Mouse (Mus musculus) megakaryocyte-erythroid progenitor cell, adult 5-6 weeks (primary cell): ENCODE data around the gene Zc3h14. TPM values are rescaled to one million over a fixed set of nuclear protein-coding genes. Genes with fewer than 3 reads are reported as not detected.

ENCODE experiments used
- ATAC-seq: replicated peaks from 2 replicates; pipeline ENCODE4 v1.8.0; 2016; ENCODE audit warnings: mild to moderate bottlenecking, inconsistent platforms; ENCODE audit not compliant: severe bottlenecking, poor library complexity, low FRiP score, low TSS enrichment
- total RNA-seq, 2 experiments: library from RNA; stranded (forward) in 1 of 2; stranded (reverse) in 1 of 2; fragments of 200-1000, 215-1000 nt in 1 of 2; fragments of >200 nt in 1 of 2; fragmentation: Nextera tagmentation in 1 of 2; gene quantifications; 2 replicates each; pipeline ENCODE4 v1.2.3; 2014 to 2017

The Zc3h14 gene
- total RNA-seq, 2 experiments from 2014 or later: 111 to 186 TPM

GRCm38 (mm10) chr12:98833901-98834300 lies 87.1 kb downstream of the Zc3h14 start:
- no peak for ATAC-seq

- no peak for ATAC-seq
Measured at GRCm38 (mm10) chr12:98834879-98835278, 88.1 kb downstream of the Zc3h14 start.

GRCm38 (mm10) chr12:98835466-98835865 lies 88.7 kb downstream of the Zc3h14 start:
- no peak for ATAC-seq

Other genes starting within 250 kb of the Zc3h14 start
- gene Kcnk10, start 168.7 kb upstream of the Zc3h14 start, total RNA-seq (2014; fragmentation: Nextera tagmentation): not detected in 2 replicates
- gene Kcnk10, start 168.7 kb upstream of the Zc3h14 start, total RNA-seq (2017): not detected in 2 replicates
- 8.7 and 21.2 TPM in 2 replicates for gene Spata7, start 118.8 kb upstream of the Zc3h14 start, total RNA-seq (2014; fragmentation: Nextera tagmentation)
- 8.5 and 14.3 TPM in 2 replicates for gene Spata7, start 118.8 kb upstream of the Zc3h14 start, total RNA-seq (2017)
- 3.0 and 7.5 TPM in 2 replicates for gene Ptpn21, start 9.6 kb upstream of the Zc3h14 start, total RNA-seq (2014; fragmentation: Nextera tagmentation)
- gene Ptpn21, start 9.6 kb upstream of the Zc3h14 start, total RNA-seq (2017): 1.6 and 4.7 TPM in 2 replicates
- 4.8 and 10.7 TPM in 2 replicates for gene Eml5, start 154.5 kb downstream of the Zc3h14 start, total RNA-seq (2014; fragmentation: Nextera tagmentation)
- 3.1 and 18.0 TPM in 2 replicates for gene Eml5, start 154.5 kb downstream of the Zc3h14 start, total RNA-seq (2017)
- gene Ttc8, start 173.6 kb downstream of the Zc3h14 start, total RNA-seq (2014; fragmentation: Nextera tagmentation): 7.4 and 14.5 TPM in 2 replicates
- gene Ttc8, start 173.6 kb downstream of the Zc3h14 start, total RNA-seq (2017): 0.70 and 16.3 TPM in 2 replicates